In genomic region chr1:74256782-74257181, GRCm38 (mm10) we compare ENCODE assay signal across 27 mouse cellular contexts. TPM values are rescaled to one million over a fixed set of nuclear protein-coding genes. Genes with fewer than 3 reads are reported as not detected.
DNase-seq lines count a peak whose midpoint lies in the region; ATAC-seq and TF ChIP-seq lines count a peak whose summit lies in the region.
"Had no signal": no experiment of that assay in that cellular context is flagged by ENCODE, and none has a peak within 500 bp of the region (broad histone marks: within the 10 kb centered on the region; RNA-seq: fewer than 3 reads in every experiment).

No protein-coding gene starts in this region.

- H3K9ac ChIP-seq in heart, embryonic 16.5 days (ENCODE audit: low read length), result no peak overlapping the region
- H3K9ac ChIP-seq in intestine, postnatal 0 days (ENCODE audit: low read depth, low read length), result no peak overlapping the region
- H3K9ac ChIP-seq: embryonic facial prominence, embryonic 12.5 days; forebrain, embryonic 13.5 days; midbrain, embryonic 15.5 days had no signal

- H3K4me2 ChIP-seq in heart, embryonic 16.5 days (ENCODE audit: low read depth, low read length), result no peak overlapping the region
- no peak overlapping the region for H3K4me2 ChIP-seq in intestine, postnatal 0 days (replicated peaks; ENCODE audit: low read depth)
- H3K4me2 ChIP-seq: embryonic facial prominence, embryonic 12.5 days; forebrain, embryonic 13.5 days; midbrain, embryonic 15.5 days had no signal

- 0 out of 2 replicates have a peak, but pooled peaks have one; percentile 60 for ATAC-seq in heart, embryonic 16.5 days (replicated peaks; ENCODE audit: extremely low read depth, insufficient read depth, low FRiP score)
- no peak for ATAC-seq in intestine, postnatal 0 days
- ATAC-seq: forebrain, embryonic 13.5 days; hindbrain, embryonic 16.5 days; midbrain, embryonic 15.5 days had no signal

- peaks cover 14% of the 10 kb centered on the region for H3K4me1 ChIP-seq in heart, embryonic 16.5 days (ENCODE audit: control insufficient read depth, insufficient read depth, low read length)
- peaks cover 62% of the 10 kb centered on the region for H3K4me1 ChIP-seq in E14TG2a.4 (replicated peaks; ENCODE audit: low read depth, low read length)
- H3K4me1 ChIP-seq in intestine, postnatal 0 days (replicated peaks; ENCODE audit: control insufficient read depth, insufficient read depth, low read length), result 0 out of 2 replicates have a peak, but pooled peaks cover 5% of the 10 kb centered on the region
- H3K4me1 ChIP-seq: embryonic facial prominence, embryonic 12.5 days; forebrain, embryonic 13.5 days; midbrain, embryonic 15.5 days had no signal

- H3K9me3 ChIP-seq in heart, embryonic 16.5 days (replicated peaks; ENCODE audit: control insufficient read depth, low read length), result no peaks in the 10 kb centered on the region
- no peaks in the 10 kb centered on the region for H3K9me3 ChIP-seq in E14TG2a.4 (ENCODE audit: low read length)
- H3K9me3 ChIP-seq in intestine, postnatal 0 days (ENCODE audit: control insufficient read depth), result no peaks in the 10 kb centered on the region
- H3K9me3 ChIP-seq: embryonic facial prominence, embryonic 12.5 days; forebrain, embryonic 13.5 days; midbrain, embryonic 15.5 days had no signal

- peaks cover 47% of the 10 kb centered on the region for H3K36me3 ChIP-seq in heart, embryonic 16.5 days (ENCODE audit: control insufficient read depth, insufficient read depth)
- peaks cover 96% of the 10 kb centered on the region for H3K36me3 ChIP-seq in E14TG2a.4 (ENCODE audit: insufficient read depth, low read length)
- H3K36me3 ChIP-seq in intestine, postnatal 0 days (ENCODE audit: control insufficient read depth, insufficient read depth), result peaks cover 81% of the 10 kb centered on the region

- no peak for DNase-seq in heart, postnatal 25 days (ENCODE audit: low spot score)
- DNase-seq in ES-CJ7 (ENCODE audit: low read depth, low spot score), result peak; percentile 92
- DNase-seq in spleen, postnatal 10 days (ENCODE audit: low spot score in 2 of 2), result no peak
- no peak for DNase-seq in kidney, postnatal 14 days
- DNase-seq: adrenal gland, adult 8-10 months; cerebellum, adult 9-11 months; gastrocnemius, postnatal 10 days; kidney, adult 18-20 months; left cerebral cortex, postnatal 4 days; lung, adult 18-20 months; right cerebral cortex, postnatal 25 days; thymus, postnatal 14 days had no signal

- no peak overlapping the region for H3K4me3 ChIP-seq in heart, embryonic 16.5 days (ENCODE audit: low read length)
- 0 out of 2 replicates have a peak overlapping the region, but pooled peaks have one; percentile 7 for H3K4me3 ChIP-seq in E14TG2a.4 (replicated peaks; ENCODE audit: low read length)
- no peak overlapping the region for H3K4me3 ChIP-seq in intestine, postnatal 0 days (ENCODE audit: low read depth, low read length)
- H3K4me3 ChIP-seq: embryonic facial prominence, embryonic 12.5 days; erythroblast, embryonic 14.5 days; forebrain, embryonic 13.5 days; midbrain, embryonic 15.5 days; myocyte had no signal

- WGBS in heart, embryonic 16.5 days, result 39% methylated on average over 4 of the region's 4 CpGs
- 65% methylated on average over 4 of the region's 4 CpGs for WGBS in intestine, postnatal 0 days

- no peak overlapping the region; the same call in 1 of the 2 replicates for H3K27ac ChIP-seq in heart, embryonic 16.5 days (ENCODE audit: low read length)
- H3K27ac ChIP-seq in intestine, postnatal 0 days (ENCODE audit: low read depth, low read length), result peak overlapping the region; percentile 79
- H3K27ac ChIP-seq: embryonic facial prominence, embryonic 12.5 days; forebrain, embryonic 13.5 days; kidney, postnatal 0 days; midbrain, embryonic 15.5 days had no signal

- no peaks in the 10 kb centered on the region for H3K27me3 ChIP-seq in heart, embryonic 16.5 days (ENCODE audit: control insufficient read depth, insufficient read depth, low read length)
- no peaks in the 10 kb centered on the region for H3K27me3 ChIP-seq in E14TG2a.4 (ENCODE audit: insufficient read depth, low read length)
- H3K27me3 ChIP-seq in intestine, postnatal 0 days (replicated peaks; ENCODE audit: control insufficient read depth, insufficient read depth, low read length), result no peaks in the 10 kb centered on the region
- H3K27me3 ChIP-seq: embryonic facial prominence, embryonic 12.5 days; forebrain, embryonic 13.5 days; midbrain, embryonic 15.5 days had no signal

- intact Hi-C loops in heart, postnatal 25 days (cut with DNase I), result no loop called here

- TF ChIP-seq CTCF in E14TG2a.4 (conservative IDR thresholded peaks at IDR 0.05; ENCODE audit: low read length), result no peak
- peak; percentile 43 for TF ChIP-seq CTCF in intestine, postnatal 0 days (IDR thresholded peaks at IDR 0.05; ENCODE audit: low read depth)

RNA-seq across cellular contexts. Expression of gene Arpc2, which starts 20.9 kb away (rescaled TPM):
- polyA plus RNA-seq in heart, embryonic 16.5 days (2015; fragmentation: Nextera tagmentation; extraction: Ambion mirVana), result 415 and 472 TPM in 2 replicates
- 100 to 1,000 TPM; 134 to 140 TPM for total RNA-seq in heart, postnatal 25 days (2021)
- polyA plus RNA-seq in intestine, postnatal 0 days (2015; fragmentation: Nextera tagmentation; extraction: Ambion mirVana), result 528 and 529 TPM in 2 replicates

RNA-seq across cellular contexts. Expression of gene Gpbar1, which starts 21.6 kb away (rescaled TPM):
- polyA plus RNA-seq in heart, embryonic 16.5 days (2015; fragmentation: Nextera tagmentation; extraction: Ambion mirVana), result 0.22 and 0.30 TPM in 2 replicates
- not detected for total RNA-seq in heart, postnatal 25 days (2021)
- 0.78 and 0.93 TPM in 2 replicates for polyA plus RNA-seq in intestine, postnatal 0 days (2015; fragmentation: Nextera tagmentation; extraction: Ambion mirVana)
- total RNA-seq: adrenal gland, adult 8-10 months; layer of hippocampus, adult 8-10 months; left cerebral cortex, adult 18-20 months; left cerebral cortex, postnatal 4 days; liver, adult 2 months had no signal
- polyA plus RNA-seq: cortical plate, adult 2 months; embryonic facial prominence, embryonic 12.5 days; erythroblast, embryonic 14.5 days; forebrain, embryonic 13.5 days; hindbrain, embryonic 16.5 days; neural tube, embryonic 14.5 days had no signal

RNA-seq across cellular contexts. Expression of gene Aamp, which starts 27.8 kb away (rescaled TPM):
- 214 and 223 TPM in 2 replicates for polyA plus RNA-seq in heart, embryonic 16.5 days (2015; fragmentation: Nextera tagmentation; extraction: Ambion mirVana)
- 10 to 100 TPM; 87.5 to 94.8 TPM for total RNA-seq in heart, postnatal 25 days (2021)
- 130 and 136 TPM in 2 replicates for polyA plus RNA-seq in intestine, postnatal 0 days (2015; fragmentation: Nextera tagmentation; extraction: Ambion mirVana)

RNA-seq across cellular contexts. Expression of gene Pnkd, which starts 27.9 kb away (rescaled TPM):
- polyA plus RNA-seq in heart, embryonic 16.5 days (2015; fragmentation: Nextera tagmentation; extraction: Ambion mirVana), result 314 and 324 TPM in 2 replicates
- 100 to 1,000 TPM; 160 to 161 TPM for total RNA-seq in heart, postnatal 25 days (2021)
- polyA plus RNA-seq in intestine, postnatal 0 days (2015; fragmentation: Nextera tagmentation; extraction: Ambion mirVana), result 103 and 107 TPM in 2 replicates

RNA-seq across cellular contexts. Expression of gene Tmbim1, which starts 48.6 kb away (rescaled TPM):
- 51.2 and 51.4 TPM in 2 replicates for polyA plus RNA-seq in heart, embryonic 16.5 days (2015; fragmentation: Nextera tagmentation; extraction: Ambion mirVana)
- 10 to 100 TPM; 38.4 to 41.5 TPM for total RNA-seq in heart, postnatal 25 days (2021)
- 47.4 and 49.1 TPM in 2 replicates for polyA plus RNA-seq in intestine, postnatal 0 days (2015; fragmentation: Nextera tagmentation; extraction: Ambion mirVana)
